Mouse (Mus musculus) kidney, postnatal 0 days (tissue): ENCODE results near the gene Pigt. TPM values are rescaled to one million over a fixed set of nuclear protein-coding genes. Genes with fewer than 3 reads are reported as not detected.
A peak's percentile ranks its signal among the peaks of the same experiment; 100 is the strongest.

Experiments used
- ATAC-seq: fragments of 200-750 bp; cut with Nextera tagmentation; replicated peaks from 2 replicates; pipeline ENCODE4 v1.8.0; 2017; ENCODE audit warnings: low read depth, moderate number of reproducible peaks, moderate TSS enrichment, moderate library complexity; ENCODE audit not compliant: low FRiP score
- DNase-seq: peaks from one replicate; pipeline ENCODE4 v3.0.0-alpha.2; 2016; ENCODE audit warnings: low spot score
- H3K27ac ChIP-seq: fragments of 300-500 bp; sonication (generic); 2 replicates; pipeline ENCODE4 v1.5.1; 2014; ENCODE audit warnings: mild to moderate bottlenecking
- H3K27me3 ChIP-seq: fragments of 300-500 bp; sonication (generic); 2 replicates; pipeline ENCODE4 v1.6.1; 2014; ENCODE audit warnings: low read length, mixed read lengths; ENCODE audit not compliant: insufficient read depth
- H3K36me3 ChIP-seq: fragments of 300-500 bp; sonication (generic); 2 replicates; pipeline ENCODE4 v1.6.1; 2014; ENCODE audit warnings: low read length, mixed read lengths; ENCODE audit not compliant: insufficient read depth
- H3K4me1 ChIP-seq: fragments of 300-500 bp; sonication (generic); replicated peaks from 2 replicates; pipeline ENCODE4 v1.6.1; 2014; ENCODE audit warnings: antibody characterized with exemption, low read length, mixed read lengths; ENCODE audit not compliant: insufficient read depth
- H3K4me2 ChIP-seq: fragments of 300-500 bp; sonication (generic); 2 replicates; pipeline ENCODE4 v1.6.1; 2014; ENCODE audit warnings: mild to moderate bottlenecking, low read length, moderate library complexity, mixed read lengths
- H3K4me3 ChIP-seq: fragments of 300-500 bp; sonication (generic); replicated peaks from 2 replicates; pipeline ENCODE4 v1.5.1; 2014; ENCODE audit warnings: low read depth, low read length
- H3K9ac ChIP-seq: fragments of 300-500 bp; sonication (generic); 2 replicates; pipeline ENCODE4 v1.6.1; 2014; ENCODE audit warnings: low read depth, low read length
- H3K9me3 ChIP-seq: fragments of 300-500 bp; sonication (generic); replicated peaks from 2 replicates; pipeline ENCODE4 v1.6.1; 2016; ENCODE audit warnings: low read length, inconsistent platforms, mixed read lengths
- CTCF ChIP-seq: IDR thresholded peaks from 2 replicates; pipeline ENCODE4 v1.5.1; 2016; ENCODE audit warnings: antibody characterized with exemption, low read depth, mild to moderate bottlenecking, moderate library complexity
- WGBS: fragments of 180-500 bp; shearing (Covaris S2); extraction: QIAGEN DNeasy Blood & Tissue Kit; methylation state at CpG from one replicate; pipeline ENCODE4 v1.1.7; 2014; 5-methylcytosine and 5-hydroxymethylcytosine counted together
- polyA plus RNA-seq: library from polyadenylated mRNA; unstranded; fragments of >200 nt; fragmentation: Nextera tagmentation; extraction: Ambion mirVana; gene quantifications from 2 replicates; pipeline ENCODE4 v1.2.1, GENCODE M21; 2015

Pigt gene
- polyA plus RNA-seq, 1 experiment from 2014 or later: 86.3 TPM

- H3K9me3 ChIP-seq: no peaks in the 10 kb centered on the region
- no peak overlapping the region for H3K4me3 ChIP-seq
- 40% methylated on average over 8 of the region's 8 CpGs for WGBS
- no peak overlapping the region for H3K9ac ChIP-seq
- H3K4me1 ChIP-seq: peaks cover 9% of the 10 kb centered on the region; the same call in 1 of the 2 replicates
- ATAC-seq (no peak), DNase-seq (no peak)
- TF ChIP-seq CTCF: no peak
- H3K27me3 ChIP-seq: no peaks in the 10 kb centered on the region
- no peaks in the 10 kb centered on the region for H3K36me3 ChIP-seq
- peak overlapping the region; percentile 62; the same call in 1 of the 2 replicates for H3K27ac ChIP-seq
- no peak overlapping the region for H3K4me2 ChIP-seq
These were observed 43.5 kb downstream of the Pigt start for GRCm38 (mm10) chr2:164540652-164541427.

GRCm38 (mm10) chr2:164542132-164542531 is 44.8 kb downstream of the Pigt start:
- no peak overlapping the region for H3K9ac ChIP-seq
- WGBS: 80% methylated on average over 5 of the region's 5 CpGs
- no peaks in the 10 kb centered on the region for H3K36me3 ChIP-seq
- no peak for DNase-seq
- H3K4me1 ChIP-seq: peaks cover 9% of the 10 kb centered on the region; the same call in 1 of the 2 replicates
- H3K9me3 ChIP-seq: no peaks in the 10 kb centered on the region
- H3K27ac ChIP-seq: no peak overlapping the region
- no peaks in the 10 kb centered on the region for H3K27me3 ChIP-seq
- H3K4me2 ChIP-seq: no peak overlapping the region
- TF ChIP-seq CTCF: no peak
- no peak for ATAC-seq
- no peak overlapping the region for H3K4me3 ChIP-seq

GRCm38 (mm10) chr2:164542598-164542997 is 45.3 kb downstream of the Pigt start:
- Histone ChIP-seq H3K4me2 (no peak overlapping the region), H3K36me3 (no peaks in the 10 kb centered on the region), H3K4me3 (no peak overlapping the region), H3K27ac (peak overlapping the region; percentile 78; the same call in 1 of the 2 replicates), H3K9ac (no peak overlapping the region), H3K9me3 (no peaks in the 10 kb centered on the region), H3K4me1 (peaks cover 9% of the 10 kb centered on the region; the same call in 1 of the 2 replicates), H3K27me3 (no peaks in the 10 kb centered on the region)
- TF ChIP-seq CTCF: no peak
- no peak for ATAC-seq
- 79% methylated on average over 7 of the region's 7 CpGs for WGBS
- no peak for DNase-seq

GRCm38 (mm10) chr2:164543745-164544144 is 46.4 kb downstream of the Pigt start:
- ATAC-seq (peak; percentile 85; the same call in 1 of the 2 replicates), DNase-seq (no peak)
- Histone ChIP-seq H3K27me3 (no peaks in the 10 kb centered on the region), H3K27ac (peak overlapping the region; percentile 78), H3K4me3 (no peak overlapping the region), H3K4me2 (no peak overlapping the region), H3K36me3 (no peaks in the 10 kb centered on the region), H3K4me1 (peaks cover 9% of the 10 kb centered on the region; the same call in 1 of the 2 replicates), H3K9me3 (no peaks in the 10 kb centered on the region), H3K9ac (no peak overlapping the region)
- no peak for TF ChIP-seq CTCF
- WGBS: 58% methylated on average over 2 of the region's 2 CpGs

- H3K36me3 ChIP-seq: no peaks in the 10 kb centered on the region
- ATAC-seq (no peak), DNase-seq (no peak)
- H3K9me3 ChIP-seq: no peaks in the 10 kb centered on the region
- WGBS: 20% methylated on average over 5 of the region's 5 CpGs
- peak overlapping the region; percentile 78 for H3K27ac ChIP-seq
- no peak overlapping the region for H3K9ac ChIP-seq
- no peaks in the 10 kb centered on the region for H3K27me3 ChIP-seq
- H3K4me1 ChIP-seq: peaks cover 9% of the 10 kb centered on the region; the same call in 1 of the 2 replicates
- H3K4me2 ChIP-seq: no peak overlapping the region
- H3K4me3 ChIP-seq: no peak overlapping the region
- TF ChIP-seq CTCF: no peak
These were observed 47.3 kb downstream of the Pigt start for GRCm38 (mm10) chr2:164544454-164545097.

- Histone ChIP-seq H3K4me1 (0 out of 2 replicates have a peak, but pooled peaks cover 4% of the 10 kb centered on the region), H3K27me3 (no peaks in the 10 kb centered on the region), H3K9me3 (no peaks in the 10 kb centered on the region), H3K4me3 (no peak overlapping the region), H3K27ac (no peak overlapping the region), H3K4me2 (no peak overlapping the region), H3K36me3 (no peaks in the 10 kb centered on the region), H3K9ac (no peak overlapping the region)
- TF ChIP-seq CTCF: no peak
- WGBS: 48% methylated on average over 4 of the region's 4 CpGs
- ATAC-seq: no peak
- no peak for DNase-seq
These were observed 52.0 kb downstream of the Pigt start for GRCm38 (mm10) chr2:164549338-164549737.
